Mouse (Mus musculus): ENCODE results near the gene Slc6a6.

- TF ChIP-seq POLR2A (IDR thresholded peaks at IDR 0.05; ENCODE audit: insufficient read depth, low read depth, low read length), result peak; percentile 86
- no peak for TF ChIP-seq CTCF (IDR thresholded peaks at IDR 0.05; ENCODE audit: insufficient read depth, low read depth, low read length)
Measured at GRCm38 (mm10) chr6:91683602-91684473, at the start of gene Slc6a6.

All from olfactory bulb, adult 2 months (tissue).